Comparison of ENCODE assay signal across 16 mouse cellular contexts in the genomic region with DNA sequence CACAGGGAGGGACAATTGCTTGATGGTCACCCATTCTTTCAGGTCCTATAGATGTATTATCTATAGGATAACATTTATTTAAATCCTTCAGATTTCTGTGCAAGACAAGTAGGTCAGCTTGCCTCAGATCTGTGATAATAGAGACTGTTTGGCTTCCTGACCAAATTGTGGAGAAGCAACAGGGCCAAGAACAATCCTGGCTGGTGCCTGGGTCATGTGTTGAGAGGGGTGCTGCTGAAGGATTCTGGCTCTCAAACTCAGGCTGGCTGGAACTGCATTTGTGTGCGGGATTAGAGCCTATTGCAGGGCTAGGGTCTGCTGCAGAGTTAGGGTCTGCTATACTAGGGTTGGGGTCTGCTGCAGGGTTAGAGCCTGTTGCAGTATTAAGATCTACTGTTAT.
A peak's percentile ranks its signal among the peaks of the same experiment; 100 is the strongest.
DNase-seq lines count a peak whose midpoint lies in the region; ATAC-seq and TF ChIP-seq lines count a peak whose summit lies in the region.
"Had no signal": no experiment of that assay in that cellular context is flagged by ENCODE, and none has a peak within 500 bp of the region (broad histone marks: within the 10 kb centered on the region; RNA-seq: fewer than 3 reads in every experiment).

No protein-coding gene starts in this region.

- TF ChIP-seq POLR2A in lung, adult 2 months (IDR thresholded peaks at IDR 0.05; ENCODE audit: borderline replicate concordance, extremely low read depth, low read depth, low read length), result no peak

- H3K9me3 ChIP-seq in lung, embryonic 14.5 days (ENCODE audit: low read depth, low read length), result no peaks in the 10 kb centered on the region
- H3K9me3 ChIP-seq in lung, embryonic 16.5 days (ENCODE audit: control insufficient read depth, low read length), result no peaks in the 10 kb centered on the region
- H3K9me3 ChIP-seq: forebrain, embryonic 10.5 days; heart, embryonic 13.5 days; hindbrain, embryonic 12.5 days had no signal

- no peaks in the 10 kb centered on the region for H3K36me3 ChIP-seq in lung, embryonic 14.5 days (ENCODE audit: insufficient read depth)
- H3K36me3 ChIP-seq in lung, embryonic 16.5 days (ENCODE audit: control insufficient read depth, insufficient read depth, low read length), result no peaks in the 10 kb centered on the region
- H3K36me3 ChIP-seq: forebrain, embryonic 10.5 days; heart, embryonic 13.5 days; hindbrain, embryonic 12.5 days had no signal

- peaks cover 20% of the 10 kb centered on the region for H3K4me1 ChIP-seq in lung, embryonic 14.5 days (ENCODE audit: insufficient read depth)
- no peaks in the 10 kb centered on the region for H3K4me1 ChIP-seq in lung, adult 2 months (ENCODE audit: control insufficient read depth, insufficient read depth, low read length)
- H3K4me1 ChIP-seq in lung, embryonic 16.5 days (replicated peaks; ENCODE audit: control insufficient read depth, insufficient read depth, low read length), result peaks cover 13% of the 10 kb centered on the region

- peak; percentile 28 for DNase-seq in gastrocnemius, postnatal 14 days
- DNase-seq in gastrocnemius, postnatal 10 days, result no peak
- DNase-seq in lung, embryonic 14.5 days, result peak; percentile 64
- no peak for DNase-seq in lung, adult 2 months
- DNase-seq in natural killer cell, adult 2 months (ENCODE audit: low spot score in 2 of 2), result no peak
- DNase-seq: B cell, adult 2 months; cerebellum, adult 9-10 months; kidney, adult 9 months; liver, postnatal 0 days; thymus, postnatal 4 days had no signal

- H3K4me2 ChIP-seq in lung, embryonic 14.5 days, result no peak overlapping the region
- no peak overlapping the region for H3K4me2 ChIP-seq in lung, embryonic 16.5 days (ENCODE audit: low read depth, low read length)
- H3K4me2 ChIP-seq: heart, embryonic 13.5 days; hindbrain, embryonic 12.5 days had no signal

- H3K27me3 ChIP-seq in lung, embryonic 14.5 days (ENCODE audit: insufficient read depth, low read length), result no peaks in the 10 kb centered on the region
- H3K27me3 ChIP-seq in lung, embryonic 16.5 days (ENCODE audit: control insufficient read depth, insufficient read depth, low read depth, low read length), result no peaks in the 10 kb centered on the region
- H3K27me3 ChIP-seq: heart, embryonic 13.5 days; hindbrain, embryonic 12.5 days had no signal

- intact Hi-C loops in gastrocnemius, postnatal 14 days (cut with DNase I; ENCODE audit: low total_unique reads), result no loop called here

- ATAC-seq in lung, embryonic 14.5 days (ENCODE audit: insufficient read depth), result peak; percentile 25; the same call in 1 of the 2 replicates
- ATAC-seq in lung, embryonic 16.5 days (ENCODE audit: low read depth), result peak; percentile 63
- ATAC-seq in erythroblast, adult 5-6 weeks (replicated peaks; ENCODE audit: low FRiP score, poor library complexity, severe bottlenecking), result no peak
- ATAC-seq: inflammation-experienced regulatory T-cells, adult 6 months; liver, postnatal 0 days had no signal

- H3K9ac ChIP-seq in lung, embryonic 14.5 days, result no peak overlapping the region
- H3K9ac ChIP-seq in lung, embryonic 16.5 days (ENCODE audit: low read length), result 0 out of 2 replicates have a peak overlapping the region, but pooled peaks have one; percentile 11
- H3K9ac ChIP-seq: heart, embryonic 13.5 days; hindbrain, embryonic 12.5 days; liver, postnatal 0 days had no signal

- peak overlapping the region; percentile 69 for H3K27ac ChIP-seq in lung, embryonic 14.5 days (ENCODE audit: low read depth)
- peak overlapping the region; percentile 86 for H3K27ac ChIP-seq in lung, embryonic 16.5 days (ENCODE audit: low read length)
- H3K27ac ChIP-seq: forebrain, embryonic 10.5 days; heart, embryonic 13.5 days; hindbrain, embryonic 12.5 days had no signal

- 52% methylated on average over 1 of the region's 1 CpGs for WGBS in lung, embryonic 14.5 days
- 71% methylated on average over 1 of the region's 1 CpGs for WGBS in lung, adult 2 months
- 57% methylated on average over 1 of the region's 1 CpGs for WGBS in lung, embryonic 16.5 days

- TF ChIP-seq CTCF in lung, embryonic 14.5 days (IDR thresholded peaks at IDR 0.05; ENCODE audit: low read depth), result no peak
- no peak for TF ChIP-seq CTCF in lung, adult 2 months (IDR thresholded peaks at IDR 0.05; ENCODE audit: insufficient read depth, low read length)

- H3K4me3 ChIP-seq in lung, embryonic 14.5 days (ENCODE audit: low read depth, low read length), result no peak overlapping the region
- H3K4me3 ChIP-seq in lung, adult 2 months (replicated peaks; ENCODE audit: extremely low read depth, low read depth, low read length), result no peak overlapping the region
- H3K4me3 ChIP-seq in lung, embryonic 16.5 days (ENCODE audit: low read length), result no peak overlapping the region
- H3K4me3 ChIP-seq: forebrain, embryonic 10.5 days; heart, embryonic 13.5 days; hindbrain, embryonic 12.5 days had no signal

Comparison
In these comparisons a context has a peak if more than half of its experiments do, and no peak if none do; other contexts are left out.
1. DNase-seq: peak in gastrocnemius, postnatal 14 days (single experiment) and lung, embryonic 14.5 days (single experiment); none in gastrocnemius, postnatal 10 days (single experiment), lung, adult 2 months (single experiment) and natural killer cell, adult 2 months (0 of 2).